Mouse (Mus musculus): ENCODE measurements around the gene Foxe3. TPM values are rescaled to one million over a fixed set of nuclear protein-coding genes. Genes with fewer than 3 reads are reported as not detected.
"Not testable (repeated sequence)": the region's sequence is repeated elsewhere in the genome, so short reads cannot be mapped to it uniquely, and the experiment has no call there.

Gene Foxe3
- total RNA-seq (2012; rRNA removed): not detected in 2 replicates
- total RNA-seq (2014; rRNA removed): not detected in 2 replicates
- not detected in 2 replicates for polyA plus RNA-seq (2012; ENCODE audit: insufficient read length, low read depth)

DNA sequence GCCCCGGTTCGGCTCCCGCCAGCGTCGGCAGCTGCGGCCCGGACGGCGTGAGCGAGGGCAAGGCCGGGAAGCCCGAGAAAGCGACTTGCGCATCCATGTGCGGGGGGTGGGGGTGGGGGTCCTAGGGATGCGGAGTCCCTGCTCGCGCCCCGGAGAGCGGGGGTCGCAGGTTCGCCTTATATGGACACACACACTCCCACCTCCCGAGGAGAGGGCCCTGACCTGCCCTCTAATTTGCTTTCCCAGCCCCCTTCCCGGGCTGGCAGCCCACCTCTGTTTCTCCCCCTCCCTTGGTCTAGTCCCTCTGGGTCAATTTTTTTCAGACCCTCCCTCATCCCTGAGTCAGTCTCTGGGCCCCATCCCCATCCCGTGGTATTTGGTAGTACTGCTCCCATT, at the start of gene Foxe3:
TSS of gene Foxe3 (minus strand) at position 97 of the 396 bp plus-strand sequence.
- DNase-seq (ENCODE audit: extremely low read depth): no peak
- Histone ChIP-seq H3K9me3 (replicated peaks; ENCODE audit: low read length) (peaks cover 7% of the 10 kb centered on the region), H3K27me3 (replicated peaks) (no peaks in the 10 kb centered on the region), H3K79me2 (replicated peaks; ENCODE audit: control insufficient read depth, extremely low read depth, insufficient read depth, poor library complexity, severe bottlenecking) (no peaks in the 10 kb centered on the region), H3K4me3 (replicated peaks in 1 of 3; ENCODE audit: low read depth in 2 of 3, low read length in 2 of 3, poor library complexity in 1 of 3) (no peak within 1 kb of the TSS), H3K36me3 (replicated peaks in 1 of 2; ENCODE audit: control insufficient read depth in 1 of 2, insufficient read depth in 1 of 2, low read length in 1 of 2) (no peaks in the 10 kb centered on the region), H3K9ac (ENCODE audit: insufficient read depth, low read depth) (no peak within 1 kb of the TSS), H3K4me1 (ENCODE audit: control insufficient read depth in 1 of 2, insufficient read depth in 2 of 2) (peaks cover 0 to 10% of the 10 kb centered on the region in 2 experiments; a peak in 3 of 4 replicates), H3K4me2 (ENCODE audit: insufficient read depth, low read depth, poor library complexity, severe bottlenecking) (no peak within 1 kb of the TSS), H3K27ac (ENCODE audit: insufficient read depth, low read depth) (no peak within 1 kb of the TSS)
- in situ Hi-C loops (cut with MboI; ENCODE audit: low pct_ligation_motif_present, low pct_unique_long_range_greater_than_20kb, low sequenced_read_pairs) (no loop called here), dilution Hi-C loops (cut with MboI; ENCODE audit: extremely low pct_ligation_motif_present, extremely low pct_unique_long_range_greater_than_20kb, low sequenced_read_pairs) (no loop called here)
- TF ChIP-seq IRF4 (IDR thresholded peaks at IDR 0.05; ENCODE audit: low read depth, low read length): no peak
- no peak for TF ChIP-seq MAX (IDR thresholded peaks at IDR 0.05; ENCODE audit: low read length)
- no peak for TF ChIP-seq SMC3 (IDR thresholded peaks at IDR 0.05; ENCODE audit: low read depth, low read length)
- no peak for TF ChIP-seq CHD1 (IDR thresholded peaks at IDR 0.05; ENCODE audit: low read depth, low read length)
- TF ChIP-seq EP300 (IDR thresholded peaks at IDR 0.05; ENCODE audit: low read length): no peak

DNA sequence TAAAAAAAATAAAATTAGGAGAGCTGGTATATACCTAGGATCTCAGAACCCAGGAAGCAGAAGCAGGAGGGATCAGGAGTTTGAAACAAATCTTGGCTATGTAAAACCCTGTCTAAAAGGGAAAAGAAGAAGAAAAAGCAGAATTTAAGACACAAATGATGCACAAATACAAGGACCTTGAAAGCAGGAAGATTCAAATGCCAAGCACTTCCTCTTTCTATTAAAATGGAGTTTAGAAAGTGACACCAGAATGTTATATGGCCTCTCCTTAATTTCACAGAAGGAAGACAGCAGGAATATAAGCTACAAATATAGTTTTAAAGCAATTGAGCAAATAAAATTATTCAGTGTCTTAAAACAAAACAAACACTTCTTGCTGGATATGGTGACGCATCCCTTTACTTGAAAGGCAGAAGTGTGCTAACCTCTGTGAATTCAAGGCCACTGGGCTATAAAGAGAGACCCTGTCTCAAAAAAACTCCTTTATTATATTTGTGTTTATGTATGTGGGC, 47.5 kb upstream of the Foxe3 start:
- Histone ChIP-seq H3K4me3 (replicated peaks in 1 of 3; ENCODE audit: low read depth in 2 of 3, low read length in 2 of 3, poor library complexity in 1 of 3) (no peak overlapping the region), H3K79me2 (replicated peaks; ENCODE audit: control insufficient read depth, extremely low read depth, insufficient read depth, poor library complexity, severe bottlenecking) (peaks cover 6% of the 10 kb centered on the region), H3K9me3 (replicated peaks; ENCODE audit: low read length) (no peaks in the 10 kb centered on the region), H3K9ac (ENCODE audit: insufficient read depth, low read depth) (no peak overlapping the region), H3K36me3 (replicated peaks in 1 of 2; ENCODE audit: control insufficient read depth in 1 of 2, insufficient read depth in 1 of 2, low read length in 1 of 2) (peaks cover 2 to 12% of the 10 kb centered on the region in 2 experiments), H3K27ac (ENCODE audit: insufficient read depth, low read depth) (no peak overlapping the region), H3K4me1 (ENCODE audit: control insufficient read depth in 1 of 2, insufficient read depth in 2 of 2) (peaks cover 0 to 47% of the 10 kb centered on the region in 2 experiments; a peak in 3 of 4 replicates), H3K4me2 (ENCODE audit: insufficient read depth, low read depth, poor library complexity, severe bottlenecking) (no peak overlapping the region), H3K27me3 (replicated peaks) (no peaks in the 10 kb centered on the region)
- TF ChIP-seq EP300 (IDR thresholded peaks at IDR 0.05; ENCODE audit: low read length) (peak; percentile 37; the same call in 1 of the 2 replicates), MAFK (IDR thresholded peaks at IDR 0.05; ENCODE audit: insufficient replicate concordance, low read length) (no peak)
- dilution Hi-C loops (cut with MboI; ENCODE audit: extremely low pct_ligation_motif_present, extremely low pct_unique_long_range_greater_than_20kb, low sequenced_read_pairs): no loop called here
- in situ Hi-C loops (cut with MboI; ENCODE audit: low pct_ligation_motif_present, low pct_unique_long_range_greater_than_20kb, low sequenced_read_pairs): no loop called here
- no peak for DNase-seq (ENCODE audit: extremely low read depth)

DNA sequence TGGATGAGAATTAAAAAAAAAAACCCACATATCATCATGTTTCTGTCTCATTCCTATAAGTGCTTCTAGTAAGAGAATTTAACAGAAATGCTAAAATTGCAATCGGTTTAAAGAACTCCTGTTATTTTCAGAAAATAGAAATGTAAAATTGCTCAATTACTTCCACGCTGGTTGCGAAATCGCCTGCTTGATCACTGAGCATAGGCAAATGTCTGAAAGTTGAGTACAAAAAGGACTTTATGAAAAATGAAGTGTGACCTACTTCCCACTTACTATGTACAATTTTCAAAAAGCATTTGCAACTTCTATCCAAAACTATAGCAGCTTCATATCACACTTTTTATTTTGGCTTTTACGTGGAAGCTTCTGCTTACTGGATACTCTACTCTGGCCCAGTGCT, 44.9 kb upstream of the Foxe3 start:
- H3K27ac ChIP-seq (ENCODE audit: insufficient read depth, low read depth): no peak overlapping the region
- peaks cover 16 to 35% of the 10 kb centered on the region in 2 experiments for H3K36me3 ChIP-seq (replicated peaks in 1 of 2; ENCODE audit: control insufficient read depth in 1 of 2, insufficient read depth in 1 of 2, low read length in 1 of 2)
- H3K79me2 ChIP-seq (replicated peaks; ENCODE audit: control insufficient read depth, extremely low read depth, insufficient read depth, poor library complexity, severe bottlenecking): peaks cover 4% of the 10 kb centered on the region; the same call in 1 of the 2 replicates
- H3K9ac ChIP-seq (ENCODE audit: insufficient read depth, low read depth): no peak overlapping the region
- TF ChIP-seq RAD21 (IDR thresholded peaks at IDR 0.05; ENCODE audit: low read depth, low read length) (no peak), CTCF (conservative IDR thresholded peaks at IDR 0.05 in 1 of 2, IDR thresholded peaks at IDR 0.05 in 1 of 2; ENCODE audit: low read depth in 2 of 2, low read length in 2 of 2) (no peak), USF1 (IDR thresholded peaks at IDR 0.05; ENCODE audit: low read depth, low read length) (no peak), NRF1 (IDR thresholded peaks at IDR 0.05; ENCODE audit: low read depth, low read length) (no peak)
- in situ Hi-C loops (cut with MboI; ENCODE audit: low pct_ligation_motif_present, low pct_unique_long_range_greater_than_20kb, low sequenced_read_pairs) (no loop called here), dilution Hi-C loops (cut with MboI; ENCODE audit: extremely low pct_ligation_motif_present, extremely low pct_unique_long_range_greater_than_20kb, low sequenced_read_pairs) (no loop called here)
- no peak overlapping the region for H3K4me3 ChIP-seq (replicated peaks in 1 of 3; ENCODE audit: low read depth in 2 of 3, low read length in 2 of 3, poor library complexity in 1 of 3)
- no peaks in the 10 kb centered on the region for H3K27me3 ChIP-seq (replicated peaks)
- H3K4me2 ChIP-seq (ENCODE audit: insufficient read depth, low read depth, poor library complexity, severe bottlenecking): no peak overlapping the region
- H3K4me1 ChIP-seq (ENCODE audit: control insufficient read depth in 1 of 2, insufficient read depth in 2 of 2): peaks cover 0 to 28% of the 10 kb centered on the region in 2 experiments; a peak in 3 of 4 replicates
- H3K9me3 ChIP-seq (replicated peaks; ENCODE audit: low read length): no peaks in the 10 kb centered on the region
- DNase-seq (ENCODE audit: extremely low read depth): no peak

DNA sequence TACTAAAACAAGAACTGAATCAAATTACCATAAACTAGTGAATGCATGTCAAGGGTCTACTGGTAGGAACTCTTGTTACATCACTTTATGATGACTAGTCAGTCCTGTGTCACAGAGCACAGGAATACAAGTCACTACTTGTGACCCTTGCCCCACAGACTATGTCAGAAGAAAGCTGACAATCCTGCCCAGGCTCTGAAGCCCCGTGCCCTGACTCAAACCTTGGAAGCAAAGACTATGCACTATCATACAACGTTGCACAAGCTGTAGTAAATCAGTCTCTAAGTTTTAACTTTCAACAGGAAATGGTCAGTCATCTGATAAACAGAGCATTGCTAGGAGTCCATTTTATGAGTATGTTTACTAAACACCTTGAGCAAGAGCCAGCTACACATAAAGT, 35.1 kb upstream of the Foxe3 start:
- H3K27ac ChIP-seq (ENCODE audit: insufficient read depth, low read depth); dilution Hi-C loops (cut with MboI; ENCODE audit: extremely low pct_ligation_motif_present, extremely low pct_unique_long_range_greater_than_20kb, low sequenced_read_pairs); H3K4me3 ChIP-seq (replicated peaks in 1 of 3; ENCODE audit: low read depth in 2 of 3, low read length in 2 of 3, poor library complexity in 1 of 3); in situ Hi-C loops (cut with MboI; ENCODE audit: low pct_ligation_motif_present, low pct_unique_long_range_greater_than_20kb, low sequenced_read_pairs); H3K9ac ChIP-seq (ENCODE audit: insufficient read depth, low read depth); H3K79me2 ChIP-seq (replicated peaks; ENCODE audit: control insufficient read depth, extremely low read depth, insufficient read depth, poor library complexity, severe bottlenecking); H3K4me2 ChIP-seq (ENCODE audit: insufficient read depth, low read depth, poor library complexity, severe bottlenecking); H3K9me3 ChIP-seq (replicated peaks; ENCODE audit: low read length); H3K27me3 ChIP-seq (replicated peaks); H3K4me1 ChIP-seq (ENCODE audit: control insufficient read depth in 1 of 2, insufficient read depth in 2 of 2); DNase-seq (ENCODE audit: extremely low read depth): not testable (repeated sequence)
- H3K36me3 ChIP-seq (replicated peaks in 1 of 2; ENCODE audit: control insufficient read depth in 1 of 2, insufficient read depth in 1 of 2, low read length in 1 of 2): peaks cover 18 to 42% of the 10 kb centered on the region in 2 experiments
